Mouse (Mus musculus) hindbrain, postnatal 0 days (tissue): ENCODE measurements at regions not wholly inside any gene's neighbourhood (a gene's known extent, or its start where the extent isn't known, plus 50 kb on each side); places are given as distances from the start of the nearest gene placed in this dataset.
A peak's percentile ranks its signal among the peaks of the same experiment; 100 is the strongest.

ENCODE experiments used
- ATAC-seq: fragments of 200-750 bp; cut with Nextera tagmentation; 2 replicates; pipeline ENCODE4 v1.8.0; 2017; ENCODE audit warnings: mild to moderate bottlenecking, moderate TSS enrichment, moderate library complexity
- DNase-seq: peaks from one replicate; pipeline ENCODE4 v3.0.0-alpha.2; 2015; ENCODE audit warnings: low spot score
- H3K27ac ChIP-seq: fragments of 300-500 bp; sonication (generic); 2 replicates; pipeline ENCODE4 v1.5.1; 2014; ENCODE audit warnings: mild to moderate bottlenecking
- H3K27me3 ChIP-seq: fragments of 300-500 bp; sonication (generic); 2 replicates; pipeline ENCODE4 v1.6.1; 2014; ENCODE audit warnings: low read length, mixed read lengths; ENCODE audit not compliant: insufficient read depth
- H3K36me3 ChIP-seq: fragments of 300-500 bp; sonication (generic); 2 replicates; pipeline ENCODE4 v1.6.1; 2014; ENCODE audit warnings: low read length, mixed read lengths; ENCODE audit not compliant: insufficient read depth
- H3K4me1 ChIP-seq: fragments of 300-500 bp; sonication (generic); 2 replicates; pipeline ENCODE4 v1.6.1; 2014; ENCODE audit warnings: antibody characterized with exemption, low read length, mixed read lengths; ENCODE audit not compliant: insufficient read depth
- H3K4me2 ChIP-seq: fragments of 300-500 bp; sonication (generic); 2 replicates; pipeline ENCODE4 v1.6.1; 2014; ENCODE audit warnings: low read depth, mild to moderate bottlenecking, low read length, moderate library complexity, mixed read lengths
- H3K4me3 ChIP-seq: fragments of 300-500 bp; sonication (generic); 2 replicates; pipeline ENCODE4 v1.5.1; 2014; ENCODE audit warnings: low read length
- H3K9ac ChIP-seq: fragments of 300-500 bp; sonication (generic); replicated peaks from 2 replicates; pipeline ENCODE4 v1.6.1; 2014; ENCODE audit warnings: mild to moderate bottlenecking, low read length, moderate library complexity, mixed read lengths
- H3K9me3 ChIP-seq: fragments of 300-500 bp; sonication (generic); 2 replicates; pipeline ENCODE4 v1.6.1; 2016; ENCODE audit warnings: low read length, mixed read lengths
- CTCF ChIP-seq: IDR thresholded peaks from 2 replicates; pipeline ENCODE4 v1.5.1; 2016; ENCODE audit warnings: antibody characterized with exemption, control low read depth, low read depth
- WGBS: fragments of 180-500 bp; shearing (Covaris S2); extraction: QIAGEN DNeasy Blood & Tissue Kit; methylation state at CpG from one replicate; pipeline ENCODE4 v1.1.7; 2014; 5-methylcytosine and 5-hydroxymethylcytosine counted together

DNA sequence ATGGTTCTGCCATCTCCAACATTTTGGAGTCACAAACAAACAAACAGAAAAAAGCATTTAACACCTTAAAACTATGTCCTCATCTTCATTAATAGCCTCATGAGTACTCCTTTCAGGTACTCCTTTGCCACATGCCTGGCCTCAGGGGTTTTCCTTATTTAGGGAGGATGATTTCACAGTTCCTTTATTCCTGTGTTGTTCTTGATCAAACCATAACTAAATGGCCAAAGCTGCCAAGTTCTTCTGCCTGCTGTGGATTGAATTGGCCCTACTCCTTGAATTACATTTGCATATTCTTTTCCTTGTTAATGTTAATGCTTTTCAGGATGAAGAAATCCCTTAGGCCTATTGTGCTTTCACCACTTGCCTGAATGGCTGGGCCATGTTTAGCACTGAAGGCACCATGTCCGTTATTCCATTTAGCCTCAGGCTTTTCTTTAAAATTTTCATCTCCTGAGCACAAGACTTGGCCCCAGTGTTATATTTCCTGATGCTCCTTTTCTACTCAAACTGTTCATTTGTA is 1787.4 kb downstream of the Hace1 start:
- no peaks in the 10 kb centered on the region for H3K36me3 ChIP-seq
- ATAC-seq (no peak), DNase-seq (peak; percentile 8)
- H3K9ac ChIP-seq, result no peak overlapping the region
- no peak overlapping the region for H3K27ac ChIP-seq
- no peak for TF ChIP-seq CTCF
- H3K4me3 ChIP-seq, result no peak overlapping the region
- H3K4me1 ChIP-seq, result no peaks in the 10 kb centered on the region
- no peaks in the 10 kb centered on the region for H3K27me3 ChIP-seq
- no peaks in the 10 kb centered on the region for H3K9me3 ChIP-seq
- H3K4me2 ChIP-seq, result no peak overlapping the region
- 27% methylated on average over 1 of the region's 1 CpGs for WGBS

DNA sequence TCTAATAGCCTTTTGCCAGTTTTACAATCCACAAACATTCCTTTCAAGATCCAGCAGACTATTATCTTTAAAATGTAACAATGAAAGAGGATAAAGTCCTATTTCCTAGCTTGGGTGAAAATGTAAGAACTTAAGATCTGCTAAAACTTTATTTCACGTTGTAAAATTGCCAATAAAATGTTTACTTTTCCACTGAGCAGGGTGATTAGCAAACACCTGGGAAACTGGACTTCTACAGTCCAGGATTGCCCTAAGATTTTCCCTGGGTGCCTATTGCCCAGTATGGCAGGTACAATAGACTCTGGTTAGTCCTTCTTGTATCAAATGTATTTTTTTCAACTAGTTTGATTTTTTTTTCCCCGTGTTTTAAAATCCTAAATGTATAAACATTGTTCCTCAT is 1789.2 kb downstream of the Hace1 start:
- Histone ChIP-seq H3K27ac (no peak overlapping the region), H3K4me1 (no peaks in the 10 kb centered on the region), H3K9ac (no peak overlapping the region), H3K27me3 (no peaks in the 10 kb centered on the region), H3K9me3 (no peaks in the 10 kb centered on the region), H3K4me3 (no peak overlapping the region), H3K4me2 (no peak overlapping the region), H3K36me3 (no peaks in the 10 kb centered on the region)
- no peak for ATAC-seq
- TF ChIP-seq CTCF, result no peak
- WGBS, result 45% methylated on average over 2 of the region's 2 CpGs
- no peak for DNase-seq

DNA sequence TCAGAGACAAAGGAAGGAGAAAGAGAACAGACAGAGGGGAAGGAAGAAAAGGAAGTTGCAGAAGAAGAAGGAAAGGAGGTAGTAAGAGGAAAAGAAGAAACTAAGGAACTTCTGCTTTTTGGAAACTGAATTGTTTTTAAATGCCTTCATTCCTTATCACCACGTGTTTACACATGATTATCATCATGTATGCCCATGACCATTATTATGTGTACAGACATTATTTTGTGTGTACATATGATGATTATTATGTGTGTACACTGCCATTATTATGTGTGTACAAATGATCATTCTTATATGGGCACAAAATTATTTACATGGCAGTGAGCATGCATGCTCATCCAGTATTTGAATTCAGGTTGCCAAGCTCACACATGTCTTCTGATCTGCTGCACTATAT is 1825.9 kb downstream of the Hace1 start:
- Histone ChIP-seq H3K4me2 (no peak overlapping the region), H3K9me3 (no peaks in the 10 kb centered on the region), H3K4me3 (no peak overlapping the region), H3K36me3 (no peaks in the 10 kb centered on the region), H3K9ac (no peak overlapping the region), H3K4me1 (no peaks in the 10 kb centered on the region), H3K27ac (no peak overlapping the region), H3K27me3 (no peaks in the 10 kb centered on the region)
- ATAC-seq, result no peak
- DNase-seq, result no peak
- TF ChIP-seq CTCF, result no peak
- 61% methylated on average over 1 of the region's 1 CpGs for WGBS

DNA sequence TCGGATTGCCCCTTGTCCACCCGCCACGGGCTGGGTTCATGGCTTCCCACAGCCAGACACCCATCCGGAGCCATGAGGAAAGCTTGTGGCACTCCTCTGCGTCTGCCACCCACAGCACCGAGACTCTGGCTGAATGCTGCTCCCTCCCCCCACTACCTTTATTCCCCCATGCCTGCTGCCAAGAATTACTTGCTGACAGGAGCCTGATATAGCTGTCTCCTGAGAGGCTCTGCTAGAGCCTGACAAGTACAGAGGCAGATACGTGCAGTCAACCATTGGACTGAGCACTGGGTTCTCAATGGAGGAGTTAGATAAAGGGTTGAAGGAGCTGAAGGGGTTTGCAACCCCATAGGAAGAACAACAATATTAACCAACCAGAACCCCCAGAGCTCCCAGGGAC is 1848.9 kb downstream of the Hace1 start:
- H3K27me3 ChIP-seq, result no peaks in the 10 kb centered on the region
- no peak overlapping the region for H3K27ac ChIP-seq
- no peak overlapping the region for H3K9ac ChIP-seq
- H3K4me2 ChIP-seq, result no peak overlapping the region
- WGBS, result 66% methylated on average over 7 of the region's 7 CpGs
- H3K36me3 ChIP-seq, result no peaks in the 10 kb centered on the region
- H3K9me3 ChIP-seq, result no peaks in the 10 kb centered on the region
- no peak for DNase-seq
- H3K4me1 ChIP-seq, result no peaks in the 10 kb centered on the region
- H3K4me3 ChIP-seq, result no peak overlapping the region
- ATAC-seq, result no peak
- no peak for TF ChIP-seq CTCF
